Mouse (Mus musculus): ENCODE data around the gene Fam173b. TPM values are rescaled to one million over a fixed set of nuclear protein-coding genes. Genes with fewer than 3 reads are reported as not detected.
"Not testable (repeated sequence)": the region's sequence is repeated elsewhere in the genome, so short reads cannot be mapped to it uniquely, and the experiment has no call there.

Fam173b gene
- polyA plus RNA-seq, 1 experiment from 2014 or later, result 13.2 TPM

GRCm38 (mm10) chr15:31567431-31567830 lies 34.2 kb upstream of the Fam173b start:
- no peak overlapping the region for H3K4me2 ChIP-seq (ENCODE audit: low read depth, low read length)
- H3K4me1 ChIP-seq (ENCODE audit: control insufficient read depth, insufficient read depth, low read length), result peaks cover 19% of the 10 kb centered on the region
- H3K27ac ChIP-seq (ENCODE audit: low read length), result no peak overlapping the region
- no peaks in the 10 kb centered on the region for H3K9me3 ChIP-seq (replicated peaks; ENCODE audit: control insufficient read depth, low read length)
- H3K36me3 ChIP-seq (ENCODE audit: control insufficient read depth, insufficient read depth, low read length), result no peaks in the 10 kb centered on the region
- no peak overlapping the region for H3K4me3 ChIP-seq (replicated peaks; ENCODE audit: low read length)
- no peak for ATAC-seq (ENCODE audit: insufficient read depth, low FRiP score)
- H3K27me3 ChIP-seq (ENCODE audit: control insufficient read depth, insufficient read depth, low read length), result no peaks in the 10 kb centered on the region
- H3K9ac ChIP-seq (ENCODE audit: low read length), result no peak overlapping the region
- WGBS, result 67% methylated on average over 7 of the region's 7 CpGs

GRCm38 (mm10) chr15:31568581-31568996 lies 33.1 kb upstream of the Fam173b start:
- Histone ChIP-seq H3K4me1 (ENCODE audit: control insufficient read depth, insufficient read depth, low read length) (peaks cover 19% of the 10 kb centered on the region), H3K9ac (ENCODE audit: low read length) (peak overlapping the region; percentile 18), H3K9me3 (replicated peaks; ENCODE audit: control insufficient read depth, low read length) (no peaks in the 10 kb centered on the region), H3K36me3 (ENCODE audit: control insufficient read depth, insufficient read depth, low read length) (no peaks in the 10 kb centered on the region), H3K27me3 (ENCODE audit: control insufficient read depth, insufficient read depth, low read length) (no peaks in the 10 kb centered on the region), H3K4me3 (replicated peaks; ENCODE audit: low read length) (peak overlapping the region; percentile 9; the same call in 1 of the 2 replicates), H3K4me2 (ENCODE audit: low read depth, low read length) (peak overlapping the region; percentile 41), H3K27ac (ENCODE audit: low read length) (peak overlapping the region; percentile 90)
- peak; percentile 76 for ATAC-seq (ENCODE audit: insufficient read depth, low FRiP score)
- WGBS, result 14% methylated on average over 12 of the region's 12 CpGs

DNA sequence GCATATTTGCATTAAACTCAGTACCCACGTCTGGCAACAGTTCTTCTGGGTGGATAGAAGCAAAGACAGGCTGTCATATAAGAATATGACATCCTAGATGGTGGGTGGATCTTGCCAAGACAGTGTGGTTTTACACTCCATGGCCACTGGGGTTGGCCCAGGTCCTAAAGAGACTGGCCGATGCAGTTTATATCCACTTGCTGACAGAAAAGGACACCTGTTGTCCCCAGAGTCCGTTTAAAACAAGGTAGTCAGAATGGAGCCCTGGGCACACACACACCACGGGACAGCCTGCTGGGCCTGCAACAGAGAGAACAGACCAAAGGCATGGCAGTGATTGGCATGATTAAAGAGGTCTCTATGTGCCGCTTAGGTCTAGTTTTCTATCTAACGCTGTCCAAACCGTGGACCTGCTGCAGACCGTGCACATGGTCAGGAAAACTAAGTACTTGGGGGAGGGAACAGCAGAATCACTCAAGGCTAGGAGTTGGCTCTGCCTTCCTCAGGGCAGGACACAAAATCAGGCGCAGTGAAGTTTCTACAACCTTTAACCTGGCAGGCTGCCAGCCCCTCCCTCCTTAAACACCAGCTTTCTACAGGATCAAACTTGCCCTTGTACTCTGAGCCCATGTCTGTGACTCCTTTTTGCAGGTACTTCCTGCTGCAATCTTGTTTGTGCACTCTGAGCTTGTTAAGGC lies 32.2 kb upstream of the Fam173b start:
- Histone ChIP-seq H3K4me2 (ENCODE audit: low read depth, low read length) (peak overlapping the region; percentile 41), H3K36me3 (ENCODE audit: control insufficient read depth, insufficient read depth, low read length) (no peaks in the 10 kb centered on the region), H3K27ac (ENCODE audit: low read length) (peak overlapping the region; percentile 90), H3K4me3 (replicated peaks; ENCODE audit: low read length) (no peak overlapping the region), H3K4me1 (ENCODE audit: control insufficient read depth, insufficient read depth, low read length) (peaks cover 19% of the 10 kb centered on the region), H3K27me3 (ENCODE audit: control insufficient read depth, insufficient read depth, low read length) (no peaks in the 10 kb centered on the region), H3K9me3 (replicated peaks; ENCODE audit: control insufficient read depth, low read length) (no peaks in the 10 kb centered on the region), H3K9ac (ENCODE audit: low read length) (peak overlapping the region; percentile 39; the same call in 1 of the 2 replicates)
- 45% methylated on average over 9 of the region's 9 CpGs for WGBS
- ATAC-seq (ENCODE audit: insufficient read depth, low FRiP score), result peak; percentile 88

DNA sequence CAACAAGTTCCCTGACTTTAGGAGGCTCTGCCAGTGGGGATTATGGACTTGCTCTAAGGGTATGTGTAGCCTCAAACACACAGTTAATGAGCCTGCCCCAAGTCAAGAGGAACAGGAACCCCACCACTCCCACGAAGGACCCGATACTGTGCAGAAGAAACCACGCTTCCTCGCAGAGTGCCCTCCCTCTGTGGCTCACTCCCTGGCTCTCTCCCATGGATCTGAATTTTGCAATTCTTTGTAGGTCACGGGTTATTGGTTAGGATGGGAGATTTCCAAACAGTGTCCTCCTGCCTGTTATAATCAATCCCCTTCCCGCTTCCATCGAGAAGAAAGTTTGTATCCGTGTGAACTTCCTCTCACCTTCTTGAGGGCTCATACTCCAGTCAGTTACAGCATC lies 30.7 kb upstream of the Fam173b start:
- no peaks in the 10 kb centered on the region for H3K27me3 ChIP-seq (ENCODE audit: control insufficient read depth, insufficient read depth, low read length)
- H3K4me2 ChIP-seq (ENCODE audit: low read depth, low read length), result no peak overlapping the region
- no peaks in the 10 kb centered on the region for H3K36me3 ChIP-seq (ENCODE audit: control insufficient read depth, insufficient read depth, low read length)
- no peaks in the 10 kb centered on the region for H3K9me3 ChIP-seq (replicated peaks; ENCODE audit: control insufficient read depth, low read length)
- peak overlapping the region; percentile 90; the same call in 1 of the 2 replicates for H3K27ac ChIP-seq (ENCODE audit: low read length)
- WGBS, result 78% methylated on average over 8 of the region's 8 CpGs
- peaks cover 19% of the 10 kb centered on the region for H3K4me1 ChIP-seq (ENCODE audit: control insufficient read depth, insufficient read depth, low read length)
- H3K4me3 ChIP-seq (replicated peaks; ENCODE audit: low read length), result no peak overlapping the region
- H3K9ac ChIP-seq (ENCODE audit: low read length), result no peak overlapping the region
- no peak for ATAC-seq (ENCODE audit: insufficient read depth, low FRiP score)

DNA sequence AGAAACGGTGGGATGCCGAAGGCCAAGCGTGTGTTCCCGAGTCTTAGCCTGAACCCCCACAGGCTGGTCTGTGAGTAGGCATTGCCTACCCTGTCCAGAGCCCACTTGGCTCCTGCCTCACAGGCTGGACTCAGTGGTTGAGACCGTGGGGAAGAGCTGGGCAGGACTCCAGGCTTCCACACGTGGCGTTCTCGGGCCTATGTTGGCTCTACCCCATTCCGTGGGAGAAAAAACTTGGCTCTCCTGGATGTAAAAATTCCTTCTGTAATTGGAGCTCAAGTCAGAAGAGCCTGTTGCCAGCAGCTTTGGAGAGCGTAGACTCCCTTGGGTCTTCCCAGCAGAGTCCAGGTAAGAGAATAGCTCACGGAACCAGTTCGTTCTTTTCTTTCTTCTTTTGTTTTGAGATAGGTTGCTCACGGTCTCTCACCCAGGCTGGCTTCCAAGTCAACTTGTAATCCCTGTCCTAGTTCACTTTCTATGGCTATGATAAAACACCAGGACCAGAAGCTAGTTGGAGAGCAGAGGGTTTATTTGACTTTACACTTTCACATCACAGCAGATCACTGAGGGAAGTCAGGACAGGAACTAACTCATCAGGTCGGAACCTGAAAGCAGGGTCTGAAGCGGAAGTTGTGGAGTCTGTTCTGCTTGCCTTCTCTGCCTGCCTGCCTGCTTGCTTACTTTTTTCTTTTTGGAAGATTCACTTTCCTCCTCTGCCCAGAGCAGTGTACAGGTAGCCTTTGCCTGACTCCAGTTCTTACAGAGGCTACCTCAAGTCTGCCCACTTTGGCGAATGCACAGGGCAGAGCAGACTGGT lies 29.5 kb upstream of the Fam173b start:
- Histone ChIP-seq H3K4me1 (ENCODE audit: control insufficient read depth, insufficient read depth, low read length) (peaks cover 19% of the 10 kb centered on the region), H3K4me3 (replicated peaks; ENCODE audit: low read length) (no peak overlapping the region), H3K9me3 (replicated peaks; ENCODE audit: control insufficient read depth, low read length) (no peaks in the 10 kb centered on the region), H3K27ac (ENCODE audit: low read length) (peak overlapping the region; percentile 14; the same call in 1 of the 2 replicates), H3K9ac (ENCODE audit: low read length) (no peak overlapping the region), H3K27me3 (ENCODE audit: control insufficient read depth, insufficient read depth, low read length) (no peaks in the 10 kb centered on the region), H3K36me3 (ENCODE audit: control insufficient read depth, insufficient read depth, low read length) (no peaks in the 10 kb centered on the region), H3K4me2 (ENCODE audit: low read depth, low read length) (no peak overlapping the region)
- ATAC-seq (ENCODE audit: insufficient read depth, low FRiP score), result no peak
- 76% methylated on average over 16 of the region's 16 CpGs for WGBS

DNA sequence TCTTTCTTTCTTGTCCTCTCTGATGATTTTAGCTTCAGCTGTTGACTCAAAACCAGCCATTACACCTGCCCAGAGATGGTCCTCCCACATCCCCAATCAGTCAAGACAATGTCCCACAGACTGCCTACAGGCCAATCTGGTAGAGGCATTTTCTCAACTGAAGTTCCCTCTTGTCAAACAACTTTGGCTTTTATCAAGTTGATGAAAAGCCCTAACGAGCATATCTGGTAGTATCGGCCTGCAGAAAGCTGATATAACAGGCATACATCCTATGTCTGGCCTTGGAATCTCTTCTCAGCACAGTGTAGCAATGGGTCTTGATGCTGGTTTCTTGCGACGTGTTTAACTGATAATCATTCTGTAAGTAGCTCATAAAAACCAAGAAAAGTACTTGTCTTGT lies 28.4 kb upstream of the Fam173b start:
- Histone ChIP-seq H3K9me3 (replicated peaks; ENCODE audit: control insufficient read depth, low read length) (no peaks in the 10 kb centered on the region), H3K27me3 (ENCODE audit: control insufficient read depth, insufficient read depth, low read length) (no peaks in the 10 kb centered on the region), H3K4me2 (ENCODE audit: low read depth, low read length) (no peak overlapping the region), H3K27ac (ENCODE audit: low read length) (no peak overlapping the region), H3K9ac (ENCODE audit: low read length) (no peak overlapping the region), H3K36me3 (ENCODE audit: control insufficient read depth, insufficient read depth, low read length) (no peaks in the 10 kb centered on the region), H3K4me1 (ENCODE audit: control insufficient read depth, insufficient read depth, low read length) (peaks cover 13% of the 10 kb centered on the region), H3K4me3 (replicated peaks; ENCODE audit: low read length) (no peak overlapping the region)
- no peak for ATAC-seq (ENCODE audit: insufficient read depth, low FRiP score)
- 67% methylated on average over 4 of the region's 4 CpGs for WGBS

DNA sequence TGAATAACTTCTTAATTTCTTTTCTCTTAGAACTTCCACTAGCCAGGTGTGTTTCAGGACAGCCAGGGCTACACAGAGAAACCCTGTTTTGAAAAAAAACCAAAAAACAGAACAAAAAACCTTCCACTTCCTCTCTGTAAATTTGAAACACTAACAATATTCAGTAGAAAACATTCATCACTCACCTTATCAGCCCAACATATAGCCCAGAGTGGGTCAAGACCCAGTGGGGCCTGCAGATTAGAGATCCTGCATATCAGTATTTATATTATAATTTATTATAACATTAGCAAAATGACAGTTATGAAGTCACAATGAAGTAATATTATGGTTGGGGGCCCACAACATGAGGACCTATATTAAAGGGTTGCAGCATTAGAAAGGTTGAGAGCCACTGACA lies 28.0 kb upstream of the Fam173b start:
- H3K9me3 ChIP-seq (replicated peaks; ENCODE audit: control insufficient read depth, low read length), result no peaks in the 10 kb centered on the region
- no peak for ATAC-seq (ENCODE audit: insufficient read depth, low FRiP score)
- H3K36me3 ChIP-seq (ENCODE audit: control insufficient read depth, insufficient read depth, low read length), result no peaks in the 10 kb centered on the region
- no peak overlapping the region for H3K27ac ChIP-seq (ENCODE audit: low read length)
- H3K4me3 ChIP-seq (replicated peaks; ENCODE audit: low read length), result no peak overlapping the region
- no peak overlapping the region for H3K4me2 ChIP-seq (ENCODE audit: low read depth, low read length)
- H3K4me1 ChIP-seq (ENCODE audit: control insufficient read depth, insufficient read depth, low read length), result peaks cover 9% of the 10 kb centered on the region
- no peaks in the 10 kb centered on the region for H3K27me3 ChIP-seq (ENCODE audit: control insufficient read depth, insufficient read depth, low read length)
- no peak overlapping the region for H3K9ac ChIP-seq (ENCODE audit: low read length)

GRCm38 (mm10) chr15:31576076-31576475 lies 25.6 kb upstream of the Fam173b start:
- ATAC-seq (ENCODE audit: insufficient read depth, low FRiP score), result no peak
- Histone ChIP-seq H3K27ac (ENCODE audit: low read length) (no peak overlapping the region), H3K4me1 (ENCODE audit: control insufficient read depth, insufficient read depth, low read length) (no peaks in the 10 kb centered on the region), H3K9me3 (replicated peaks; ENCODE audit: control insufficient read depth, low read length) (no peaks in the 10 kb centered on the region), H3K4me3 (replicated peaks; ENCODE audit: low read length) (no peak overlapping the region), H3K4me2 (ENCODE audit: low read depth, low read length) (no peak overlapping the region), H3K9ac (ENCODE audit: low read length) (no peak overlapping the region), H3K36me3 (ENCODE audit: control insufficient read depth, insufficient read depth, low read length) (no peaks in the 10 kb centered on the region), H3K27me3 (ENCODE audit: control insufficient read depth, insufficient read depth, low read length) (no peaks in the 10 kb centered on the region)
- 74% methylated on average over 5 of the region's 5 CpGs for WGBS

DNA sequence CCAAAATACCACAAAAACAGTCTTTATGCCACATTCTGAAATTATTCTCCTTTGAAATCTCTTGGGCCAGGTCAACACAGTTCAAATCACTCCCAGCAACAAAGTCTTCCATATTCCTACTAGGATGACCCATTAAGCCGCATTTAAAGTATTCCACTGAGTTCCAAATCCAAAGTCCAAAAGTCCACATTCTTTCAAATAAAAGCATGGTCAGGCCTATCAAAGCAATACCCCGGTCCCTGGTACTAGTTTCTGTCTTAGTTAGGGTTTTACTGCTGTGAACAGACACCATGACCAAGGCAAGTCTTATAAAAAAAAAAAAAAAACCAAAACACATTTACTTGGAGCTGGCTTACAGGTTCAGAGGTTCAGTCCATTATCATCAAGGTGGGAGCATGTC lies 20.6 kb upstream of the Fam173b start:
- not testable (repeated sequence) for H3K4me1 ChIP-seq (ENCODE audit: control insufficient read depth, insufficient read depth, low read length); ATAC-seq (ENCODE audit: insufficient read depth, low FRiP score); H3K27me3 ChIP-seq (ENCODE audit: control insufficient read depth, insufficient read depth, low read length); H3K9me3 ChIP-seq (replicated peaks; ENCODE audit: control insufficient read depth, low read length); H3K4me3 ChIP-seq (replicated peaks; ENCODE audit: low read length); H3K9ac ChIP-seq (ENCODE audit: low read length); H3K27ac ChIP-seq (ENCODE audit: low read length); H3K36me3 ChIP-seq (ENCODE audit: control insufficient read depth, insufficient read depth, low read length); H3K4me2 ChIP-seq (ENCODE audit: low read depth, low read length)
- WGBS, result 91% methylated on average over 2 of the region's 2 CpGs
